In the genomic region with DNA sequence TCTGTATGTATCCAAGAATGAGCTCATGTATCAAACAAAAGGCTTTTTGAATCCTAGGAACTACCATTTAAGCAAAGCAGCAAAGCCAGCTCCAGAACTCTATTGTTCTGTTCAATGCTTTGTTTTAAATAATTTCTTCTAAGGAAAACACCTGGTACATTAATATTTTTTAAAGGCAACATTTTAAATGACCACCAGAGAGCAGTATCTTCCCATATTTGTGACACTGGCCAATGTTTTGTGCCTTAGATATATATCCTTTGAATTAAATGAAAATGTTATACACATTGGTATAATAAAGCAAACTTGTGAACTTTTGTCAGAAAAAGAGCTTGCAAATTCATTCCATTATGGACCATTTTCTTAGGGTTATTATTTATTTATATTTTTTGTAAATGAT, we compare ENCODE assay signal across 20 mouse cellular contexts. TPM values are rescaled to one million over a fixed set of nuclear protein-coding genes. Genes with fewer than 3 reads are reported as not detected.
DNase-seq lines count a peak whose midpoint lies in the region; ATAC-seq and TF ChIP-seq lines count a peak whose summit lies in the region.
"Had no signal": no experiment of that assay in that cellular context is flagged by ENCODE, and none has a peak within 500 bp of the region (broad histone marks: within the 10 kb centered on the region; RNA-seq: fewer than 3 reads in every experiment).

No protein-coding gene starts in this region.

- peak; percentile 4 for DNase-seq in embryo, embryonic 11 days
- DNase-seq in embryo, embryonic 10 days (ENCODE audit: low spot score), result no peak
- peak; percentile 49 for DNase-seq in retina, embryonic 14.5 days (ENCODE audit: low spot score)
- no peak for DNase-seq in retina, postnatal 1 day
- DNase-seq in ovary, postnatal 14 days (ENCODE audit: low spot score), result no peak
- no peak for DNase-seq in frontal cortex, postnatal 36 days (ENCODE audit: low spot score in 2 of 2)
- DNase-seq: cerebellum, adult 9-11 months; gastrocnemius, postnatal 25 days; liver, embryonic 13.5 days; lung, postnatal 4 days; spleen, adult 18-20 months; thymus, postnatal 4 days had no signal

- ATAC-seq in intestine, postnatal 0 days, result no peak
- ATAC-seq in intestine, embryonic 15.5 days, result no peak
- ATAC-seq: forebrain, embryonic 13.5 days; midbrain, embryonic 16.5 days had no signal

- no peak overlapping the region for H3K9ac ChIP-seq in intestine, postnatal 0 days (ENCODE audit: low read depth, low read length)
- H3K9ac ChIP-seq in intestine, embryonic 15.5 days, result no peak overlapping the region
- H3K9ac ChIP-seq: forebrain, embryonic 13.5 days; heart, embryonic 12.5 days; hindbrain, embryonic 13.5 days; kidney, embryonic 15.5 days; liver, embryonic 13.5 days; neural tube, embryonic 13.5 days had no signal

- H3K4me2 ChIP-seq in intestine, postnatal 0 days (replicated peaks; ENCODE audit: low read depth), result no peak overlapping the region
- no peak overlapping the region for H3K4me2 ChIP-seq in intestine, embryonic 15.5 days (replicated peaks)
- H3K4me2 ChIP-seq: forebrain, embryonic 13.5 days; heart, embryonic 12.5 days; hindbrain, embryonic 13.5 days; kidney, embryonic 15.5 days; liver, embryonic 13.5 days; neural tube, embryonic 13.5 days had no signal

- no peaks in the 10 kb centered on the region for H3K4me1 ChIP-seq in intestine, postnatal 0 days (replicated peaks; ENCODE audit: control insufficient read depth, insufficient read depth, low read length)
- no peaks in the 10 kb centered on the region for H3K4me1 ChIP-seq in intestine, embryonic 15.5 days (replicated peaks)
- H3K4me1 ChIP-seq: forebrain, embryonic 13.5 days; heart, embryonic 12.5 days; hindbrain, embryonic 13.5 days; kidney, embryonic 15.5 days; liver, embryonic 13.5 days; neural tube, embryonic 13.5 days had no signal

- H3K9me3 ChIP-seq in intestine, postnatal 0 days (ENCODE audit: control insufficient read depth), result no peaks in the 10 kb centered on the region
- H3K9me3 ChIP-seq in intestine, embryonic 15.5 days, result no peaks in the 10 kb centered on the region
- H3K9me3 ChIP-seq: forebrain, embryonic 13.5 days; heart, embryonic 12.5 days; hindbrain, embryonic 13.5 days; kidney, embryonic 15.5 days; liver, embryonic 13.5 days; neural tube, embryonic 13.5 days had no signal

- no peaks in the 10 kb centered on the region for H3K27me3 ChIP-seq in intestine, postnatal 0 days (replicated peaks; ENCODE audit: control insufficient read depth, insufficient read depth, low read length)
- no peaks in the 10 kb centered on the region for H3K27me3 ChIP-seq in intestine, embryonic 15.5 days (replicated peaks)
- H3K27me3 ChIP-seq: forebrain, embryonic 13.5 days; heart, embryonic 12.5 days; hindbrain, embryonic 13.5 days; kidney, embryonic 15.5 days; liver, embryonic 13.5 days; neural tube, embryonic 13.5 days had no signal

- no peak overlapping the region for H3K27ac ChIP-seq in intestine, postnatal 0 days (ENCODE audit: low read depth, low read length)
- no peak overlapping the region for H3K27ac ChIP-seq in intestine, embryonic 15.5 days
- H3K27ac ChIP-seq: forebrain, embryonic 13.5 days; hindbrain, embryonic 13.5 days; kidney, embryonic 15.5 days; liver, embryonic 13.5 days; neural tube, embryonic 13.5 days had no signal

- peak; percentile 38 for TF ChIP-seq CTCF in intestine, postnatal 0 days (IDR thresholded peaks at IDR 0.05; ENCODE audit: low read depth)

- H3K36me3 ChIP-seq in intestine, postnatal 0 days (ENCODE audit: control insufficient read depth, insufficient read depth), result no peaks in the 10 kb centered on the region
- H3K36me3 ChIP-seq in intestine, embryonic 15.5 days, result no peaks in the 10 kb centered on the region
- H3K36me3 ChIP-seq: heart, embryonic 12.5 days; hindbrain, embryonic 13.5 days; kidney, embryonic 15.5 days; liver, embryonic 13.5 days; neural tube, embryonic 13.5 days had no signal

- no peak overlapping the region for H3K4me3 ChIP-seq in intestine, postnatal 0 days (ENCODE audit: low read depth, low read length)
- no peak overlapping the region for H3K4me3 ChIP-seq in intestine, embryonic 15.5 days (replicated peaks)
- H3K4me3 ChIP-seq: forebrain, embryonic 13.5 days; heart, embryonic 12.5 days; hindbrain, embryonic 13.5 days; kidney, embryonic 15.5 days; liver, embryonic 13.5 days; neural tube, embryonic 13.5 days had no signal

RNA-seq across cellular contexts. Expression of a gene that starts 58.4 kb away (rescaled TPM):
- polyA plus RNA-seq in intestine, postnatal 0 days (2015; fragmentation: Nextera tagmentation; extraction: Ambion mirVana), result 8.4 and 8.8 TPM in 2 replicates
- 7.3 and 8.6 TPM in 2 replicates for polyA plus RNA-seq in intestine, embryonic 15.5 days (2015; fragmentation: Nextera tagmentation; extraction: Ambion mirVana)

Comparison
In these comparisons a context has a peak if more than half of its experiments do, and no peak if none do; other contexts are left out.
1. DNase-seq: peak in embryo, embryonic 11 days (single experiment) and retina, embryonic 14.5 days (single experiment); none in embryo, embryonic 10 days (single experiment), retina, postnatal 1 day (single experiment), ovary, postnatal 14 days (single experiment) and frontal cortex, postnatal 36 days (0 of 2).